Mouse (Mus musculus) neural tube, embryonic 12.5 days (tissue): ENCODE measurements around the gene Itga6. TPM values are rescaled to one million over a fixed set of nuclear protein-coding genes. Genes with fewer than 3 reads are reported as not detected.
A peak's percentile ranks its signal among the peaks of the same experiment; 100 is the strongest.
"Not testable (repeated sequence)": the region's sequence is repeated elsewhere in the genome, so short reads cannot be mapped to it uniquely, and the experiment has no call there.

Experiments
- ATAC-seq: fragments of 200-750 bp; cut with Nextera tagmentation; 2 replicates; pipeline ENCODE4 v1.8.0; 2017; ENCODE audit warnings: low read depth, mild to moderate bottlenecking, moderate TSS enrichment, moderate library complexity; ENCODE audit not compliant: low FRiP score
- H3K27ac ChIP-seq: fragments of 300-500 bp; sonication (generic); 2 replicates; pipeline ENCODE4 v1.5.1; 2016
- H3K27me3 ChIP-seq: fragments of 300-500 bp; sonication (generic); replicated peaks from 2 replicates; pipeline ENCODE4 v1.6.1; 2016; ENCODE audit warnings: mild to moderate bottlenecking
- H3K36me3 ChIP-seq: fragments of 300-500 bp; sonication (generic); 2 replicates; pipeline ENCODE4 v1.6.1; 2016; ENCODE audit warnings: mild to moderate bottlenecking
- H3K4me1 ChIP-seq: fragments of 300-500 bp; sonication (generic); 2 replicates; pipeline ENCODE4 v1.6.1; 2016
- H3K4me2 ChIP-seq: fragments of 300-500 bp; sonication (generic); replicated peaks from 2 replicates; pipeline ENCODE4 v1.6.1; 2016; ENCODE audit warnings: mild to moderate bottlenecking
- H3K4me3 ChIP-seq: fragments of 300-500 bp; sonication (generic); 2 replicates; pipeline ENCODE4 v1.5.1; 2016
- H3K9ac ChIP-seq: fragments of 300-500 bp; sonication (generic); 2 replicates; pipeline ENCODE4 v1.6.1; 2016; ENCODE audit warnings: mild to moderate bottlenecking
- H3K9me3 ChIP-seq: fragments of 300-500 bp; sonication (generic); 2 replicates; pipeline ENCODE4 v1.6.1; 2016; ENCODE audit warnings: mild to moderate bottlenecking
- WGBS: fragments of 180-500 bp; shearing (Covaris S2); methylation state at CpG from one replicate; pipeline ENCODE4 v1.1.7; 2016; 5-methylcytosine and 5-hydroxymethylcytosine counted together
- polyA plus RNA-seq: library from polyadenylated mRNA; unstranded; fragments of >200 nt; fragmentation: Nextera tagmentation; extraction: Ambion mirVana; gene quantifications from 2 replicates; pipeline ENCODE4 v1.2.1, GENCODE M21; 2016

Itga6 gene
- polyA plus RNA-seq, 1 experiment from 2014 or later, result 35.7 TPM

- no peak for ATAC-seq
- H3K9me3 ChIP-seq, result no peaks in the 10 kb centered on the region
- no peak overlapping the region for H3K4me3 ChIP-seq
- H3K36me3 ChIP-seq, result 0 out of 2 replicates have a peak, but pooled peaks cover 5% of the 10 kb centered on the region
- H3K9ac ChIP-seq, result no peak overlapping the region
- H3K4me2 ChIP-seq, result no peak overlapping the region
- no peak overlapping the region for H3K27ac ChIP-seq
- H3K27me3 ChIP-seq, result no peaks in the 10 kb centered on the region
- 89% methylated on average over 9 of the region's 9 CpGs for WGBS
- no peaks in the 10 kb centered on the region for H3K4me1 ChIP-seq
These were observed 97.9 kb downstream of the Itga6 start for GRCm38 (mm10) chr2:71843316-71843715.

- no peak for ATAC-seq
- no peaks in the 10 kb centered on the region for H3K27me3 ChIP-seq
- 92% methylated on average over 6 of the region's 6 CpGs for WGBS
- no peak overlapping the region for H3K4me2 ChIP-seq
- no peaks in the 10 kb centered on the region for H3K4me1 ChIP-seq
- H3K4me3 ChIP-seq, result no peak overlapping the region
- H3K9ac ChIP-seq, result no peak overlapping the region
- H3K9me3 ChIP-seq, result no peaks in the 10 kb centered on the region
- no peak overlapping the region for H3K27ac ChIP-seq
- H3K36me3 ChIP-seq, result 0 out of 2 replicates have a peak, but pooled peaks cover 5% of the 10 kb centered on the region
These were observed 99.5 kb downstream of the Itga6 start for GRCm38 (mm10) chr2:71844906-71845305.

DNA sequence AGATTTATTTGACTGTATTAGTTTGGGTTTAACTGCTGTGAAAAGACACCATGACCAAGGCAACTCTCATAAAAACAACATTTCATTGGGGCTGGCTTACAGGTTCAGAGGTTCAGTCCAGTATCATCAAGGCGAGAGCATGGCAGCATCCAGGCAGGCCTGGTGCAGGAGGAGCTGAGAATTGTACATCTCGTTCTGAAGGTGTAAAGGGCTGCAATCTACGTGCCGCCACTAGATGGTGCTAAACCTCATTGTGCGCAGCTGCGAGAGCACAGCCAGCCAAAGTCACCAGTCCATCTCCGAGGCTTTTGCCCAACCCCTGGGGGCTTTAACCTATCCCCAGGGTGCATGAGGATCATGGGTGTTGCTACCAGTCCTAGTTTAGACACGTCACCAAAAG lies 106.7 kb downstream of the Itga6 start:
- ATAC-seq, H3K4me3 ChIP-seq: not testable (repeated sequence)
- 2% methylated on average over 7 of the region's 8 CpGs for WGBS

GRCm38 (mm10) chr2:71855076-71855475 lies 109.7 kb downstream of the Itga6 start:
- WGBS, result 53% methylated on average over 5 of the region's 5 CpGs
- H3K9ac ChIP-seq, result no peak overlapping the region
- no peaks in the 10 kb centered on the region for H3K27me3 ChIP-seq
- H3K4me3 ChIP-seq, result no peak overlapping the region
- no peaks in the 10 kb centered on the region for H3K4me1 ChIP-seq
- H3K27ac ChIP-seq, result no peak overlapping the region
- ATAC-seq, result no peak
- H3K9me3 ChIP-seq, result no peaks in the 10 kb centered on the region
- no peaks in the 10 kb centered on the region for H3K36me3 ChIP-seq
- no peak overlapping the region for H3K4me2 ChIP-seq

More for the DNA sequence above, 106.7 kb downstream of the Itga6 start:
- H3K27ac ChIP-seq, H3K36me3 ChIP-seq, H3K27me3 ChIP-seq, H3K4me2 ChIP-seq, H3K4me1 ChIP-seq, H3K9ac ChIP-seq, H3K9me3 ChIP-seq: not testable (repeated sequence)

- no peaks in the 10 kb centered on the region for H3K36me3 ChIP-seq
- H3K9ac ChIP-seq, result no peak overlapping the region
- H3K4me3 ChIP-seq, result no peak overlapping the region
- no peak for ATAC-seq
- H3K4me2 ChIP-seq, result no peak overlapping the region
- WGBS, result 93% methylated on average over 5 of the region's 5 CpGs
- H3K27me3 ChIP-seq, result no peaks in the 10 kb centered on the region
- no peak overlapping the region for H3K27ac ChIP-seq
- H3K9me3 ChIP-seq, result no peaks in the 10 kb centered on the region
- H3K4me1 ChIP-seq, result no peaks in the 10 kb centered on the region
These were observed 118.2 kb downstream of the Itga6 start for GRCm38 (mm10) chr2:71863531-71864173.

DNA sequence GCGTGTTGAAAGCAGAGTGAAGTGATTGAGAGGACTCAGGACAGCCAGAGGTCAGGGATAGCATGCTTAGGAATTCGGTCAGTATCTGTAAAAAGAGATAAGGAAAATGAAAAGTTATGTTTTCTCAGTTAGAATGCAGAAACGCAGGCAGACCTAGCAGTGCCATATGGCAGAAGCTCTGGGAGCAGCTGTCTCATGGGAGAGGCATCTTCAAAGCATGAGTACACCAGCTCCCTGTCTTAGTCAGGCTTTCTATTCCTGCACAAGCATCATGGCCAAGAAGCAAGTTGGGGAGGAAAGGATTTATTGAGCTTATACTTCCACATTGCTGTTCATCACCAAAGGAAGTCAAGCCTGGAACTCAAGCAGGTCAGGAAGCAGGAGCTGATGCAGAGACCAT lies 119.6 kb downstream of the Itga6 start:
- Histone ChIP-seq H3K4me2 (no peak overlapping the region), H3K27me3 (no peaks in the 10 kb centered on the region), H3K27ac (no peak overlapping the region), H3K9me3 (no peaks in the 10 kb centered on the region), H3K36me3 (no peaks in the 10 kb centered on the region), H3K4me1 (no peaks in the 10 kb centered on the region), H3K4me3 (no peak overlapping the region), H3K9ac (no peak overlapping the region)
- no peak for ATAC-seq
- WGBS, result 77% methylated on average over 3 of the region's 3 CpGs

DNA sequence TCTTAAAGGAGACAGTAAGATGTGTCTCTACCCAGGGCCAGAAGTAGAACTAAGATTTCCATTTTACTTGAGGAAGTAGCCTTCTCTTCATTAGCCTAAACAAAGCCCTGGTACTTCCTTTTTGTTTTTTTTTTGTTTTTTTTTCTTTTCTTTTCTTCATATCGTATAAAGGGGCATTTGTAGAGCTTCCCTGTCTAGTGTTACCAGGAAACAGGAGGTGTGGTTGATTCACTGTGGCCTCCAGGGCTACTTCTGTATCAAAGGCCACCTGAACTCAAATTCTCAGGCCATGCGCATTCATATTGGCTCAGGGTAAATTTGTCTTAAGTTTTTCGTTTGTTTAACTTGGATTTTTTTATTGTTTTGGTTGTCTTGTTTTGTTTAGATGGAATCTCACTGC lies 120.5 kb downstream of the Itga6 start:
- Histone ChIP-seq H3K27ac (no peak overlapping the region), H3K9ac (no peak overlapping the region), H3K36me3 (no peaks in the 10 kb centered on the region), H3K27me3 (no peaks in the 10 kb centered on the region), H3K4me1 (no peaks in the 10 kb centered on the region), H3K4me2 (no peak overlapping the region), H3K4me3 (no peak overlapping the region), H3K9me3 (no peaks in the 10 kb centered on the region)
- ATAC-seq, result no peak
- WGBS, result 74% methylated on average over 3 of the region's 3 CpGs

DNA sequence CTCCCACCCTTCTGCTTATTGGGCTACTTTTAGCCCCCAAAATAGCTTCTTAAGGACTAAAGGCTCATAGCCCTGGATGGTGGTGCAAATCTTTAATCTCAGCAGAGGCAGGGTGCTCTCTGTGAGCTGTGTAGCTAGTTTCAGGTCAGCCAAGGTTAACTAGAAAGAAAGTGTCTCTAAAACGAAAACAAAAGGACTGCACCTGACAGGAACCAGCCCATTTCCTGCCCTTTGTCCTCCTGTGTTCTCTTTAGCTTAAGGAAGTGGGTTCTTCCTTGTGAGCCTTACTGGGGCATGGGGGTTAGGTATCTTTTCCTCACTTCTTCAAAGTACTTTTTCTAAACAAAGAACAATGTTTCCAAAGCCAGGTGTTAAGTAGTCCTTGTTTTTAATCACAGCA lies 121.1 kb downstream of the Itga6 start:
- 52% methylated on average over 1 of the region's 1 CpGs for WGBS
- Histone ChIP-seq H3K4me2 (no peak overlapping the region), H3K4me1 (no peaks in the 10 kb centered on the region), H3K36me3 (no peaks in the 10 kb centered on the region), H3K4me3 (no peak overlapping the region), H3K27ac (no peak overlapping the region), H3K27me3 (no peaks in the 10 kb centered on the region), H3K9me3 (no peaks in the 10 kb centered on the region), H3K9ac (no peak overlapping the region)
- ATAC-seq, result no peak

DNA sequence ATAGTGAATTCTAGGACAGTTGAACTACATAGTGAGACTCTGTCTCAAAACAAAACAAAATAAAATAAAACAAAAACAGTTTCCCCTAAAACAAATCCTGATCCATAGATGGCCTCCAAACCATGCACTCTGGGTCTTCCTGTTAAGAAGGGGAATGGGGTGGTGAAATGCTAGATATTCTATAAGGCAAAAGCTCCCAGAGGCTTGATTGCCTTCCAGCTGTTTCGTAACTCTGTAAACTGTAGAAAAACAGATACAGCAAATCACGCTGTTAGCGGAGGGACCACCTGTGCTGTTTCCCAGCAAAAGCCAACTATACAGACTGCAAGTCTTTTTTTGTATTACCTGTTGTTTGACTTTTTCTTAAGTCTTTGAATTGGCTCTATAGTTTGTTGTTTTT lies 121.6 kb downstream of the Itga6 start:
- ATAC-seq, result no peak
- no peak overlapping the region for H3K27ac ChIP-seq
- 82% methylated on average over 3 of the region's 3 CpGs for WGBS

GRCm38 (mm10) chr2:71867480-71867879 lies 122.1 kb downstream of the Itga6 start:
- no peaks in the 10 kb centered on the region for H3K9me3 ChIP-seq
- no peaks in the 10 kb centered on the region for H3K4me1 ChIP-seq
- no peak overlapping the region for H3K4me3 ChIP-seq
- WGBS, result 12% methylated on average over 5 of the region's 5 CpGs
- no peak overlapping the region for H3K27ac ChIP-seq
- no peak for ATAC-seq
- H3K9ac ChIP-seq, result no peak overlapping the region
- H3K36me3 ChIP-seq, result no peaks in the 10 kb centered on the region
- H3K4me2 ChIP-seq, result no peak overlapping the region
- no peaks in the 10 kb centered on the region for H3K27me3 ChIP-seq

More for the DNA sequence above, 121.6 kb downstream of the Itga6 start:
- Histone ChIP-seq H3K4me3 (no peak overlapping the region), H3K27me3 (no peaks in the 10 kb centered on the region), H3K4me2 (no peak overlapping the region), H3K9me3 (no peaks in the 10 kb centered on the region), H3K9ac (no peak overlapping the region), H3K36me3 (no peaks in the 10 kb centered on the region), H3K4me1 (no peaks in the 10 kb centered on the region)

DNA sequence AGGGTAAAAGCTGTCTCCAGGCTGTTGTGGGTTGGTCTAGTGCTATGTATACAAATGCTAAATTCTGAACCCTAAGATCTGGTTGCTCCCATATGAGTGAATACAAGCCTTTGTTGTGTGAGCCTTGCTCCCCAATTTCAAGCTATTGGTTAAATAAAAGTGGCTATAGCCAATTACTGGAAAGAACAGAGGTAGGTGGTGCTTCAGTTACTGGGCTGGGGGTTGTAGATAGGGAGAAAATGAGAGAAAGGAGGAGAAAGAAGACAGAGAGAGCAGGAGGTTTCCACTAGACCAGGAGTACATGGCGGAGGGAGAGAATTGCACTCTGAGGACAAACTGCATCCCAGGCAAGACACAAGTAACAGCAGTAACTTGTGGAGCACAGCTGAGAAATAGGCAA lies 122.8 kb downstream of the Itga6 start:
- Histone ChIP-seq H3K9ac (no peak overlapping the region), H3K9me3 (no peaks in the 10 kb centered on the region), H3K4me3 (no peak overlapping the region), H3K4me2 (no peak overlapping the region), H3K27ac (no peak overlapping the region), H3K36me3 (no peaks in the 10 kb centered on the region), H3K27me3 (no peaks in the 10 kb centered on the region), H3K4me1 (no peaks in the 10 kb centered on the region)
- no peak for ATAC-seq
- 94% methylated on average over 1 of the region's 1 CpGs for WGBS

DNA sequence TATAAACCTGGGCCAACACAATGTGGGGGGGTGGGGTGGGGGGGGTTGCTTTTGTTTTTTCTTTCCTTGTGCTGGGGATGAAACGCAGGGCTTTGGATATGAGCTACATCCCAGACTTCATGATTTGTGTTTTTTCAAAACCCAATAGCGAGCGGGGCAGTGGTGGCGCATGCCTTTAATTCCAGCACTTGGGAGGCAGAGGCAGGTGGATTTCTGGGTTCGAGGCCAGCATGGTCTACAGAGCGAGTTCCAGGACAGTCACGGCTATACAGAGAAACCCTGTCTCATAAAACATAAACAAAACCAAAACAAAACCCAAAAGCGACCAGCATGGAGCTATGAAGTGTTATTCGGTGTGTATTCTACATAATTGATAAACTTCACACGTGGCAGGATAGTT lies 126.7 kb downstream of the Itga6 start:
- Histone ChIP-seq H3K27ac (no peak overlapping the region), H3K27me3 (0 out of 2 replicates have a peak, but pooled peaks cover 5% of the 10 kb centered on the region), H3K4me1 (peaks cover 4% of the 10 kb centered on the region), H3K9me3 (no peaks in the 10 kb centered on the region), H3K4me2 (peak overlapping the region; percentile 92), H3K36me3 (no peaks in the 10 kb centered on the region), H3K4me3 (no peak overlapping the region), H3K9ac (no peak overlapping the region)
- 79% methylated on average over 10 of the region's 10 CpGs for WGBS
- ATAC-seq, result 0 out of 2 replicates have a peak, but pooled peaks have one; percentile 12

DNA sequence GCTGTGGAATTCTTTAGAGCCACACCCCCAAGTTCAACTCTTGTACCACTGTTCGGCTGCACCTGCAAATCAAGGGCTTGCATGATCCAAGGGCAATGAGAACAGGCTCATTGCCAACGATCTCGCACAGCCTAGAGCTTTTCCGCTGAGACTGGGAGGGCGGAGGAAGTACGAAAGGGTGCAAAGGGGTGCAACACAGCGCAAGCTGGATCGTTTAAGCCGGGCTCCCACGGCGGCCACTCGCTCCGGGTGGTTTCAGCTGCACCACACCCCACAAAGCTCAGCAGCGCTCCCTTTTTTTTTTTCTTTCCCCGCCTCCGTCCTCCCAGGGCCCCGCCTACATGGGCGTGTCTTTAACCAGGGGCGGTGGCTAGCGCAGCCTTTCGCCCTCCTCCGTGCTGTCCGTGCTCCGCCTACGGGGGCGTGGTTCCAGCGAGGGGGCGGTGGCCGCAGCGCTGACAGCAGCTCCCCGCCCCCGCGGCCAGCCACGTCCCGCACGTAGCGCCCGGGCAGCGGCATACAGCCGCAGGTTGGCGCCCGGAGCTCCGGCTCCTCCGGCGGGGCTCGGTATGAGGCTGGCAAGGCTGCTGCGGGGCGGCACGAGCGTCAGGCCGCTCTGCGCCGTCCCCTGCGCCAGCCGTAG lies 127.5 kb downstream of the Itga6 start, which contains the start of gene Pdk1:
Pdk1 (plus strand) TSS at position 424 of the 643 bp plus-strand sequence.
- Histone ChIP-seq H3K36me3 (no peaks in the 10 kb centered on the region), H3K4me3 (peak within 1 kb of the TSS; percentile 81), H3K27ac (0 out of 2 replicates have a peak within 1 kb of the TSS, but pooled peaks have one; percentile 20), H3K4me2 (peak within 1 kb of the TSS; percentile 92), H3K9me3 (no peaks in the 10 kb centered on the region), H3K4me1 (peaks cover 4% of the 10 kb centered on the region), H3K9ac (peak within 1 kb of the TSS; percentile 67), H3K27me3 (0 out of 2 replicates have a peak, but pooled peaks cover 5% of the 10 kb centered on the region)
- ATAC-seq, result peak; percentile 95
- WGBS, result under 1% methylated on average over 55 of the region's 55 CpGs
